Mouse (Mus musculus): ENCODE data around the gene Hcrtr1. TPM values are rescaled to one million over a fixed set of nuclear protein-coding genes. Genes with fewer than 3 reads are reported as not detected.

Hcrtr1 gene
- polyA plus RNA-seq (2017; shearing (Covaris generic)) = not detected

DNA sequence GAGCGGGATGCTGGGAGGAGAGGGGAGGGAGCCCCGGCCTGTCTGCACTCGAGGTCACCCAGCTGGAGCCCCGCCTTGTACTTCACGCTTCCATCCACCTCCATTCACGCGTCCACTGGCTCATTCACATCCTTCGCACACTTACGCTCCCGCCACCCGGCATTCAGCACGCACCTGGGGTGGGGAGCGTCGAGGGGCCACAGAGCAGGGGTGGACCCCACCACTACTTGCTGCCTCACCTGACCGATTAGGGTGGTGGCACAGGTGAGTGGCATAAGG lies at the start of gene Hcrtr1:
Gene Hcrtr1 (minus strand): TSS at position 146 of the 279 bp plus-strand sequence.

DNA sequence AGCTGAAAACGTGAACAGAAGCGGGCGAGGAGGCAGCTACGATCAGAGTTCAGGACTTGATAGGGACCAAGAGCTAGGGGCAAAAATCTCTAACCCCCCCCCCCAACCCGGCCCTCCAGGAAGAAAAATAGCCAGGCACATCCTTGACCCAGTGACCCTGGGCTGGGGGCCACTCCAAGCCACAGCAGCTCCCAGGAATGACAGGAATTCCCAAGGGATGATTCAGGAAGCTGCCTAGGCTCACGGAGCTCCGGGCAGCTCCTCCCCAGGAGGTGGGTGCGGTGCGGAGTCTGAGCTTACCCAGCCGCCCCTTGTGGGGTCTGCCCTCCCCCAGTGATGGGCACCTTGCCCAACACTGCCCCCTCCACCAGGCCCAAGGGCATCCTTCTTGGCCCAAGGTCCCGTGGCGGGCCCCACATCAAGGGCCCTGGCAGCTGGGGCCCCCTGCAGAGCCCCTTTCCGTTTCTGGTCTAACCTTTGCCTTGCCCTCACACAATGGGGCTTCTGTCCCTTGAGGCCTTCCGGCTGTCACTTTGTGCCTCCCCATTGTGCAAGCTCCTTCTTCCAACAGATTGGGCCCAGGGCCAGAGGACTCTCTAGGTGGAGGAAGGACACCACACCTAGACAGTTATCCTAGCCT lies 36.0 kb upstream of the Hcrtr1 start, which contains the start of gene Tinagl1:
Gene Tinagl1 (minus strand): TSS at position 51 of the 640 bp plus-strand sequence.

DNA sequence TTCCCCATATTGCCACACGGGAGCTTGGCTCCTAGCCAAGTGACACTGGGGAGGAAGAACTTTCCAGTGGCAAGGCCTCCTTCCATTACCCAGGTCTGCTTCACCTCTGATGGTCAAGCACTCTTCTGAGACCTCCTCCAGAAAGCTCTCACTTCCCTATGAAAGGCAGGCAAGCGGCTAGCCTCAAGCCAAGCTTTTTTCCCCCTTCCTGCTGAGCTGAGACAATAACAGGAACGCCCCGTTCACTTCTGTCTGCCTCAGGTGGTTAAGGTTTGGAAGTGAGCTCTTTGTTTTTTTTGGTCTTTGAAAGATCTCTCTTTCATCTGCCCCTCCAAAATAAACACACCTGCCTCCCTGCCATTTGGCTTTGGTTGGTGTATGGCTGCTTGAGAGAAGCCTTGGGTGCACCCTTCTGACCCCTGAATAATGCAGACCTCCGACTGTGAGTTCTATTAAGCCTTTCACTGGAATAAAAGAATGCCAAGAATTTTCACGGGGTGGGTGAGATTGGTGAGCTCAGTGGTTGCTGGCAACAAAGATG lies 37.0 kb downstream of the Hcrtr1 start, which contains the start of gene Pef1:
Gene Pef1 (plus strand): TSS at position 448 of the 541 bp plus-strand sequence.

Other genes with a start within 250 kb of the Hcrtr1 start
- gene Spocd1, start 210.1 kb downstream of the Hcrtr1 start, polyA plus RNA-seq (2017; shearing (Covaris generic)) = not detected
- gene Adgrb2, start 154.5 kb downstream of the Hcrtr1 start, polyA plus RNA-seq (2017; shearing (Covaris generic)) = 0.49 TPM
- 1.7 TPM for gene Col16a1, start 91.5 kb downstream of the Hcrtr1 start, polyA plus RNA-seq (2017; shearing (Covaris generic))
- 69.9 TPM for gene Pef1, start 36.8 kb downstream of the Hcrtr1 start, polyA plus RNA-seq (2017; shearing (Covaris generic))
- not detected for gene Tinagl1, start 35.8 kb upstream of the Hcrtr1 start, polyA plus RNA-seq (2017; shearing (Covaris generic))
- gene Gm853, start 83.0 kb upstream of the Hcrtr1 start, polyA plus RNA-seq (2017; shearing (Covaris generic)) = not detected
- gene Serinc2, start 139.8 kb upstream of the Hcrtr1 start, polyA plus RNA-seq (2017; shearing (Covaris generic)) = 0.16 TPM
- not detected for gene Fabp3, start 169.2 kb upstream of the Hcrtr1 start, polyA plus RNA-seq (2017; shearing (Covaris generic))
- not detected for gene Gm10570, start 169.3 kb upstream of the Hcrtr1 start, polyA plus RNA-seq (2017; shearing (Covaris generic))
- 74.4 TPM for gene Zcchc17, start 220.6 kb upstream of the Hcrtr1 start, polyA plus RNA-seq (2017; shearing (Covaris generic))
- 133 TPM for gene Snrnp40, start 220.8 kb upstream of the Hcrtr1 start, polyA plus RNA-seq (2017; shearing (Covaris generic))